Mouse (Mus musculus) urinary bladder, adult 2 months (tissue): ENCODE results near the gene Cldn14. TPM values are rescaled to one million over a fixed set of nuclear protein-coding genes. Genes with fewer than 3 reads are reported as not detected.
A peak's percentile ranks its signal among the peaks of the same experiment; 100 is the strongest.

ENCODE experiments used
- DNase-seq: peaks from one replicate; pipeline ENCODE4 v3.0.0; 2022; ENCODE audit warnings: low spot score
- polyA plus RNA-seq: library from polyadenylated mRNA; depleted of rRNA; stranded (reverse); fragments of >200 nt; gene quantifications from 2 replicates; pipeline ENCODE4 v1.2.3, GENCODE M21; 2012

Gene Cldn14
- polyA plus RNA-seq, 1 experiment: not detected

DNA sequence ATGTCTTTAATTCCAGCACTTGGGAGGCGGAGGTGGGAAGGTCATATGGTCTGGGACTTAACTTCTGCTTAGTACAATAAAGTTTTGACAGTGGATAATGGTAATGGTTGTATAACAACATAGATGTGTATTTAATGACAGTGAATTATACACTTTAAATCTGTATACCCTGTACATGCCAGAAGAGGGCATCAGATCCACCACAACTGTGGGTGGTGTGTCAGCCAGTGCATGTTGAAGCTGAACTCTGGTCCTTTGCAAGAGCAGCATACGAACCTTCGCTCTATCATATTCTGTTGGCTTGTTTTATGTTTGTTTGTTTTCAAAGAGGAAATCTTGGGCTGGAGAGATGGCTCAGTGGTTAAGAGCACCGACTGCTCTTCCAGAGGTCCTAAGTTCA is 61.2 kb downstream of the Cldn14 start:
- no peak for DNase-seq

DNA sequence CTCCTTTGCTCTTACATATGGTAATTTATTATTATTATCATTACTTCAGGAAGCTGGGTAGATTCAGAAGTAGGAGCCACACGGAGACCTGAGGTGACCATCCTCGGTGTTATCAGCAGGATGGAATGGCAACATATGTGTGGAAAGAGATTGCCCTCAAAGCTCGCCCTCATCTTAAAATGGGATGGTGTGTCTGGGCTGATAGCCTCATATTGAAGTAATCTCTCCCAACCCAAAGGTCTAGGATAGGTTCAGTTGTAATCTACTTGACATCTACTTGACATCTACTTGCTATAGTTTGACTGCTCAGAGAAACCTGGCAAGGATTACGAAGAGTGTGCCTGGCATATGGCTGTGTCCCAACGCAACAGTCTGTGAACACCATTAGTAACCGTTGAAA is 64.3 kb downstream of the Cldn14 start:
- no peak for DNase-seq

DNA sequence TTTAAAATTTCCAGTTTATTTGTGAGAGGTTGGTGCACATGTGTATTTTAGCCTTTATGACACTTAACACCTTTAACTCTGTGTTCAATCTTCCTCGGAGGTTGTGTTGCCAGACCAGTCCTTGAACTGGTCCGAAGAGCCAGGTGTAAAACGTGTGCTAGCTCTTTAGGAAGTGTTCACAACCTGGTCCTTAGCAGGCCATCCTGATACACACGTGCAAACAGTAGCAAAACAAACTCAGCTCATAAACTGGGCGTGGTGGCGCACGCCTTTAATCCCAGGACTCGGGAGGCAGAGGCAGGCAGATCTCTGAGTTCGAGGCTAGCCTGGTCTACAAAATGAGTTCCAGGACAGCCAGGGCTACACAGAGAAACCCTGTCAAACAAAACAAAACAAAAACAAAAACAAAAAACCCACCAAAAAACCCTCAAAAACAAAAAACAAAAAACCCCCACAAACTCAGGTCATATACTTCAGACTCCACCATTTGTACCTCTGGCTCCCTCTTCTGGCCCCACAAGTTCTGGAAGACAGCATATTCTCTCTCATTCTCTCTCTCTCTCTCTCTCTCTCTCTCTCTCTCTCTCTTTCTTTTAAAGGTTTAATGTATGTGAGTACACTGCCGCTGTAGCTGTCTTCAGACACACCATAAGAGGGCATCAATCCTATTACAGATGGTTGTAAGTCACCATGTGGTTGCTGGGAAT is 65.7 kb downstream of the Cldn14 start:
- DNase-seq: no peak

DNA sequence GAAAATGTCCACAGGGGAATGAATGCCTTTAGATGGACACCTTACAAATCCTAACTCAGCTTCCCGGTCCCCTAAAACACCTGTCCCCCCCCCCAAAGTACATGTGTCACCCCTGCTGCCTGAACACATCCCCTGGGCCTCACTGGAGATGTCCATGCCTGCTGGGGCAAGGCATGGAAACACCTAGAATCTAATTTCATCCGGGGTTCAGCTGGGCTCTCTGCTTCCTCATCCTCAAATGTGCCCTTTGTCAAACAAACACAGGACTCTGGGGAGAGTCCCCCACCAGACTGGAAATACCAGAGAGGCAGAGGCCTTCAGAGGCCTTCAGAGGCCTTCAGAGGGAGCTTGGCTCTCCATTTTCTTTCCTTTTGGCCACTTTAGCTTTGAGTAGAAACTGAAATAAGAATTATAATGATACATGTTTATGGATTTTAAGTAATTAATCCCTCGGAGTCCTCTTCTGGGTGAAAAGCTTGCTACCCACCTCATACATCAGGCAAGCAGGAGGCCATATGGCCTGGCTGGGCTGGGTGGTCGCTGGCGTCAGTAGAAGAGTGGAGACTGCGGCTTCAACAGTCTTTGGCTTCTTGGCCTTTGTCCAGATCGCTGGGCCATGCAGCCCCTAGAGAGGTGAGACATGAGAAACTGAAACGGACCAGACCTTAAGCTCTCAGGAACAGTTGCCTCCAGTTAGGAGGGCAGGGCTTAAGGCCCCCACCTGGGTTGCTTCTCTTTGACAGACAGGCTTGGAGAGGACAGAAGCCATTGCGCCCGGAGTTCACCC is 66.7 kb downstream of the Cldn14 start:
- no peak for DNase-seq

DNA sequence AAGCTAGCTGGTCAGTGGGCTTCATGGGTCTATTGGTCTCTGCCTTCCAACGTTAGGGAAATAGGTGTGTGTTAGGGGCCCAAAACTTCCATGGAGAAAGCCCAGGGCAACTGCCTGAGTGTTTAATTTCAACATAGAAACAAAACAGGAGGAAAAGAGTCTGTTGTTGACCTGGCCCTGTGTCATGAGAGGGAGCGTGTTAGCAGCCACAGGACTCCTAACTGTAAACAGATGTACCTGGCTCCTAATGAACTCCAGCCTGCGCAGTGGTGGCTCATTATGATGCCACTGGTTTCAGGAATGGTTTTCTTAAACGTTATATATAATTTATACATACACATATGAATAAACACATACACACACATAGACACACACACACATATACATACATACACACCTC is 68.7 kb downstream of the Cldn14 start:
- no peak for DNase-seq

DNA sequence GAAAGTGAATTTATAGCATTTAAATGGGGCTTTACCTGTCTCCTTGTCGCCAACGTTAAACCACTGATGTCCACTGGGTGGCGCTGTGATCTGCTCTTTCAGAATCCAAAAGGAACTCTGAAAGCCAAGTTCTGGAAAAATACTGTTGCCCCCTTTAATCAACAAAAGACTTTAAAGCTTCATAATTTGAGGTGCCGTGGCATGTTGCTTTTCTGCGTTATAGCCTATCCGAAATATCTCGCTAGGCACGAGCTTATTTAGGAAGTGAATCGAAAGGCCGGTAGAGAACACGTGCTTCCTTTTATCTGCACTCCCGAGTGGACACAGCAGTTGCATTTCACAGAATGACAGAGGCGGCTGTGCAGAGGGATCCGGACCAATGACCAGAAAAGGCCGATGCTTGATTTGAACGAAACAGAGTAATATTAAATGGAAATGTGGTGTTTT is 70.2 kb downstream of the Cldn14 start:
- DNase-seq: peak; percentile 39

DNA sequence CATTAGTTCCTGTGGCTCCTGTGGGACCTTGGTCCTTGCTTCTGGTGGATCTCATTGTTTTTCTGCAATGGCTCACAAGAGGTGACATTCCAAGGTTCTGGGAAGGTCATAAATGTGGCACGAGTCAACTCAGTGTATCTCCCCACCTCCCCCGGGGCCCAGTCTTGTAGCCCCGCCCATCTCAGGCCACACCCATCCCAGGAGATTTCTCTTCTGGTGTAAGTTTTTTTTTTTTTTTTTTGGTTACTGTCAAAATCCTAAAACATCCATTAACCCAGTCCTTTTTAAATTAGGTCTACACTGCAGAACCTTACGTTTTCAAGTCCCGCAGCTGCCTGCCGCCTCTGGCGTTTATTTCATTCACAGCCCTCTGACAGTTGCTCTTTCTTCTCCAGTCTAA is 73.6 kb downstream of the Cldn14 start:
- DNase-seq: no peak

DNA sequence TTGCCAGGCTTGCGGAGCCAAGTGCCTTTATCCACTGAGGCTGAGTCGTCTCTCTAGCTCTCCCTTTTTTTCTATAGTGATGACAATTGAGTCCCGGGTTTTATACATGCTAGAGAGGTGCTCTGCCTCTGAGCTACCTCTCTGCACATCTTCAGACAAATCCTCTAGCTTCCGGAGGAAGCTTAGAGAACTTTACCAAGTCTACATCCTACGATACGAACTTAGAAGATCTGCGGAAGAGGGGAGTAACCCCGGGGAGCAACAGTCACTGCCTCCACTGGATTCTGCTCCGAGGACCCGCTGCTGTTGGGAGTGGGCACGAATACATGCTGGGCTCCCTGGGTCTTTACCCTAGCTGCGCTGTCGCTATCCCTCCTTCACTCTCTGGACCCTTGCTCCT is 74.0 kb downstream of the Cldn14 start:
- no peak for DNase-seq

DNA sequence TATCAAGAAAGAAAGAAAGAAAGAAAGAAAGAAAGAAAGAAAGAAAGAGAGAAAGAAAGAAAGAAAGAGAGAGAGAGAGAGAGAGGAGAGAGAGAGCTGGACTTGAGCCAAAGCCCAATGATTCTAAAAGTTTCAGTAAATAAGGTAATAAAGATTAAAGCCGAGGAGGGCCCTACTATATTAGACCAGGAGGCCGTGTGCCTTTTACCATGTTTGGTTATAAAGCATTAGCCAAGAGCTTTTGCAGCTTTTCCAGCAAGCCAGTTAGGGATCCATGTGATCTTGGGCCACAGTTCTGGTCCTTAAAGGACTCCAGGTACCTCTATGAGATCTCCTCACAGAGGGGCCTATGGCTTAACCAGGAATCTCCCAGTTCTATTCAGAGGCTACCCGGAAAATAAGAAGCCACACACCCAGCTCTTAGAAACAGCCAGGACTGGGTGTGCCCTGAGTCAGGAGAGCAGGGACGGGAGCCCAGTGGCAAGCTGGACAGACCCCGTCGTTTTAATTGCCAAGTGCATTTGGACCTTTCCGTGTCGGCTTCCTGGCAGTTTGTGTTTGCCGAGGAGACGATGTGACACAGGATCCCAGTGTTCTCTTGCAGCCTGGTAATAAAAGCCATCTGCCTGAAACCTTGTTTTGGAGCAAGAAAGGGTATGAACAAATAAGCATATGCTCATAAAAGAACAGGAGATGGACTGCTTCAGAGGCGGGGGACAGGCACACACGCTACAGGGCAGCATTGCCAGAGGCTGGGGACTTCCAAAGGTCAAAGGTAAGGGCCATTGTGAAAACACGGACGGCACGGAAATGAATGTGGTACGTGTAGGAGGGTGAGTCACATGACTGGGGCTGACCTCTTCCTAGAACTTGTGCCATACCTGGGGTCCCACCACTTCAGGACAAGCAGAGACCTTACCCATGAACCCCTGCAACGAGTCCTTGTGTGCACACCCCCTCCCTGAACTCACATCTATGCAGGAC is 76.2 kb downstream of the Cldn14 start:
- no peak for DNase-seq

DNA sequence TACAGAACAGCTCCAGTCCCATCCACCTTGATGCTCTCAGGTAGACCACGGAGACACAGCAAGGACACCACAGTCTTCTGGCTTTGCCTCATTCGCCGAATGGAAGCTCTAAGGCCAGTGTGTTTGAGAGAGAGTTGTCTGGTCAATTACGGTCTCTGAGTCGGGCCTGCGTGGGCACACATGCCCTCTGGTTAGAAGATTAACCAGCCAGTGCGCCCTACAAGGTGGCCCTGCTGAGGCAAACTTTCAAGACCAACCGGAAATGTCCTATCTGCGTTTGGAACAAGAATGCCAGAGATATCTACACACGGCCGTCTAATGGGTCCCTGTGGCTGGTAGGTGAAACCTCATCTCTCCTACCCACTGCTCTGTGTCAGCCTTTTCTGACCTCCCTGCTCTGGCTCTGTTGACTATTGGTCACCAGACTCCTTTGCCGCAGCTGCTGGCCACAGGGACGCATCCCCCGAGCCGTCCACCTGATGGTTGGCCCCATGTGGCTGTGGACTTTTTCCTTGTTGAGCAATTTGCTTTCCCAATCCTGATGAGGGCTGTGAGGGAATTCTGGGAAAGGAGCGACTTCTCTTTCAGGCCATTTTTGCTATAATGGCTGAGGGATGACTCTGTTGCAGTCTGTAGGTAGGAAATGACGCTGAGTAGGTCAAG is 79.1 kb downstream of the Cldn14 start:
- no peak for DNase-seq

DNA sequence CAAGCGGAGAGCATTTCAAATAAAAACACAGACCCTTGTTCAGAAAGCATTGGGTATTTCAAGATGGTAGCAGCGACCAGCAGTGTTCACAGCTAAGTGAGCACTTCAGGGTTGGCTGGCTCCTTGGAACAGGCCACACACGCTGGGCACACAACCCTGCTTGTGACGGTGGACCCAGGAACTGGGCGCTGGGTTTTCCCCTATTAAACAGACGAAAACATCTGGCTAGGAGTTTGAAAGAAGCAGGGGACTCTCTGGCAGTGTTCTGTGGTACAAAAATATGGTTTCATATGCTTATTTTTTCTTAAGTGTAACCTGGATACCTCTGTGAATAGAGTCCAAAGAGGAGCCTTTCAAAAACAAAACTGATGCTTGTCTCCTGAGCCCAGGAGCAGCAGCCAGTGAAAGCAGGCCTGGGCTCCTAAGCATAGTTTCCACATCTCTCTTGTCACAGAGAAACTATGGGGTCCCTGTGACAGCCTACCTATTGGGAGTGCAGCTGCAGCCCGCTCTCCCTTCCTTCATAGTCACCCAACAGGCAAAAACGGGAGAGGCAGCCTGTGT is 82.9 kb downstream of the Cldn14 start:
- no peak for DNase-seq

DNA sequence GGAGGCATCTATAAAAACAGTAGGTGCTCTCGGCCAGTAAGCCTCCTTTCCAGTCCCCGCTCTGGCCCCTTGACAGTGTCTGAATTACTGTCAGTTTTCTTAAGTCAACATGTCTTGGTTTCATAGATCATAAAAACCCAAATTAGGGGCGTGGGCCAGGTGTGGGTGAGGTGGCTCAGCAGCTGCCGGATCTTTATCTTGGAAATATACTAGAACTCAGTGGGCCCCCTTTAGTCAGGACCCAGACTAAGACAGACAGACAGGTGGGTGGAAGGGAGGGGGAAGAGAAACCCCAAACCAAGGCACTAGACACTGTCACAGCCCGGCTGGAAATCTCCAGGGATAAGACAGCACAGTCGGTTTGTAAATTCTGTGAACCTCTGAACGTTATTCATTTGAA is 84.8 kb downstream of the Cldn14 start:
- DNase-seq: no peak

DNA sequence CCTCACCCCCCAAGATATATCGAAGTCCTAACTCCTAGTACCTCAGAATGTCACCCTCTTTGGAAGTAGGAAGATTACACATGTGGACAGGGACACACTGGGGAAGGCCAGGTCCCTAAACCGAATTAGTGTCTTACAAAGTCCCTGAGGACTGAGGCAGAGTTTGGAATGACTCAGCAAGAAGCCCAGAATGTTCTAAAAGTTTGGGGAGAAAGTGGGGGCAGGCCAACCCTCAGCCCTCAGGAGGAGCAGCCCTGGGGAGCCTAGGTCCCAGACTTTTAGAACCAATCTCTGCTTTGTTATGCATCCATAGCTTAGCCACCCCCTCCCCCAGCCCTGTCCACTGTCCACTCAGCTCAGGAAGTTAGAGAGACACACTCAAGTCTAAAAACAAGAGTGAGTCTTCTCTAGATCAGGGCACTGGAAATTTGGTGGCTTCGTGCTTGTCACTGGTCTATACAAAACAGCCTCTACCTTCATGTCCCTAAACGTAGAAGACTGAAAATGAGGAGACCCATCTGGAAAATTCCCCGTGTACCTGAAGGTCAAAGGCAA is 85.7 kb downstream of the Cldn14 start:
- no peak for DNase-seq

DNA sequence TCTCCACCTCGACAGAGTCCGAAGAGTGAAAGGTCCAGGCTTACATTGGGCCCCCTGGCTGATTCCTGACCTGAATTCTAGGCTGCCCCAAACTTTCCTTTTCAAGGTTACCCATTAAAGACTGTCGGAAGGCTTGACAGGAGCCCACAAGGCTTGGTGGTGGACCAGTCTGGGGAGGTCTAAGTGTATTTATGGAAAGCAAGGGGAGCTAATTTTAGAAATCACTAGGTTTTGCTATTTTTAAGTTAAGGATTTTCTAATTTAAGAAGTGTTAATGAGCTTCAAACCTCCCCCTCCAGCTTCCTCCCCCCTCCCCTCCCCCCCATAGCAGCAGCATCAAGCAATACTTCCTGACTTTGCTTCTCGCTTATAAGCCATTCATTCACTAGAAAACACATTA is 88.0 kb downstream of the Cldn14 start:
- DNase-seq: no peak

DNA sequence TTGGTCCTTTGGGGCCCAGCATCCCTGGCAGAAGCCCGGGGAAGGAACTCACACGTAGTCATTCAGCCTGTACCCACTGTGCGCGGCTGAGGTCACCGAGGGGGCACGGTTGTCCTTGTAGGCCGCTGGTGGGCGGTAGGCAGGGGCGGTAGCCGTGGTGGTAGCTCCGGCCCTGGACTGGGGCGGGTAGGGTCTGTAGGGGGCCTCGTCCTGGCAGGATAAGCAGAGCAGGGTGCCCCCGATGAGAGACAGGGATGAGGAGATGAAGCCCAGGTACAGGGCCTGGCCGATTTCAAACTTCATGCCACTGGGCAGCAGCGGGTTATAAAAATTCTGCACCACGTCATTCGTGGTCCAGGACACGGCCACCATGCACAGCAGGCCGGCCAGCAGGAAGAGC is 89.4 kb downstream of the Cldn14 start:
- no peak for DNase-seq

DNA sequence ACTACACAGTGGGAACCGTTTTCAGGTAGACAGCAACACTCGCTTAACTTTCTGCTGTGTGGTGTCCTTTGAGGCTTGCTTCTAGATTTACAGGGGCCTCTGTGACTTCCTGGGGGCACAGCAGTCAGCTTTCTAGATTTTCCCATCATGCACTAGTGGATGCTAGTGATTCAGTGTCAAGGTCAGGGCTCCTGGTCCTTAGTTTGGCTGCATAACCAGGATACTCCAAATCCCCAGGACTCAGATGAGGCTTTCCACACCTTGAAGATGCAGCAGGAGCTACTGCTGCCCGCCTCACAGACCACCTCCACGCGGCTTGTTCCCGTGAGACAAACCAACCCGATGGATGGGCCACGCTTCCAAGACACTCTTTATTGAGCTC is 90.0 kb downstream of the Cldn14 start:
- DNase-seq: no peak

DNA sequence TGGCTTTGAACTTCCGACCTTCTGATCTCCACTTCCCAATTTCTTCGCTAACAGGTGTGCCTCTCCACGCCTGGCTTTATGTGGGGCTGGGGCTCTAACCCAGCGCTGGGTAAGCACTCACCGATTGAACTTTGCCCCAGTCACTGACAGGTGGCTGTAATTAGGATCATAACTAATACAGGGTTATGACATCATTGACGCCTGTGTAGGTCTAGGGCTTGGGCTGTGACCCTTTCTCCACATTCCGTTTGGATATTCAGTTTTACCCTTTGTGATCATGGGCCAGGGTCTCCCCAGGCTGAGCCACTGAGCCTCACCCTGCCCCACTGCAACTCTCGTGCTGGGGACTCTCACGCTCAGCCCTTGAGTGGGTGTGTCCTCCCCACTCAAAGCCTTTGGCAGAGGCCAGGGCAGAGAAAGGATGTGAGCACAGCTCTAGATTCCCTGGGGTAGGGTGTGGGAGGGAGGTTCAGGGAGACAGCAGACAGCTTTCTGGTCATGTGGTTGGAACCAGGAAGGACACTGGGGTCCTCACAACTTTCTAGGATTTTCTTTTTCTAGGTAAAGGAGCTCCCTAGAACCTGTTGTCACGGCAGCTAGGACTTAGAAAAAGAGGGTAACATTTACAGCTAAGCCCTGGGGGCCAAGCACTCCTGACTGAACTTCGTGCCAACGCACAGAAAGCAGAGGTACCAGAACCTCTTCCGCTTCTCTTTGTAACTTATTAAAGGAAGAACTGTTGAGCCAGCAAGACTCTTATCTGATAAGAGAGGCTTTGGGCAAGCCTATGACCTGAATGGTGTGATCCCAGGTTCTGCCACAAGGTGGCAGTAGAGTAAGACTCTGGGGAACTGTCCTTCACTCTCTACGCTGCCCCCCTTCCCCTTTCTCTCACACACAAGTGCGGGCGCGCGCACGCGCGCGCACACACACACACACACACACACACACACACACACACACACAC is 90.6 kb downstream of the Cldn14 start:
- DNase-seq: peak; percentile 71

DNA sequence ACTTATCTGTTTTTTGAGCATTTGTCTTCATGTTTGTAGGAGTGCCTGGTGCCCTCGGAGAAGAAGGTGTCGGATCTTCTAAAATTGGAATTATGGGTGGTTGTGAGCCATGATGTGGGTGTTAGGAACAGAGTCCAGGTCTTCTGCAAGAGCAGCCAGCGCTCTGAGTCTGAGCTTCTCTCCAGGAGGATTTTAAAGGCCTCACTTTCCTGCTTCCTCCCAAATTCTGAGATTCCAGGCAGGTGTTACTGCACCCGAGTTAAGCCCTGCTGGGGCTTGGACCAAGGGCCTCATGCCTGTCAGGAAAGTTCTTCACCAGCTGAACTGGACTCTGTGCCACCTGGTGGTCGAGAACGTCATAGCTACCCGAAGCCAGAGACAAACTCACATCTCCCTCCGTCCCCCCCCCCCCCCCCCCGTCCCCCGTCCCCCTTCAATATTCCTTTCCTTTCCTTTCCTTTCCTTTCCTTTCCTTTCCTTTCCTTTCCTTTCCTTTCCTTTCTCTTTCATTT is 93.2 kb downstream of the Cldn14 start:
- DNase-seq: no peak

DNA sequence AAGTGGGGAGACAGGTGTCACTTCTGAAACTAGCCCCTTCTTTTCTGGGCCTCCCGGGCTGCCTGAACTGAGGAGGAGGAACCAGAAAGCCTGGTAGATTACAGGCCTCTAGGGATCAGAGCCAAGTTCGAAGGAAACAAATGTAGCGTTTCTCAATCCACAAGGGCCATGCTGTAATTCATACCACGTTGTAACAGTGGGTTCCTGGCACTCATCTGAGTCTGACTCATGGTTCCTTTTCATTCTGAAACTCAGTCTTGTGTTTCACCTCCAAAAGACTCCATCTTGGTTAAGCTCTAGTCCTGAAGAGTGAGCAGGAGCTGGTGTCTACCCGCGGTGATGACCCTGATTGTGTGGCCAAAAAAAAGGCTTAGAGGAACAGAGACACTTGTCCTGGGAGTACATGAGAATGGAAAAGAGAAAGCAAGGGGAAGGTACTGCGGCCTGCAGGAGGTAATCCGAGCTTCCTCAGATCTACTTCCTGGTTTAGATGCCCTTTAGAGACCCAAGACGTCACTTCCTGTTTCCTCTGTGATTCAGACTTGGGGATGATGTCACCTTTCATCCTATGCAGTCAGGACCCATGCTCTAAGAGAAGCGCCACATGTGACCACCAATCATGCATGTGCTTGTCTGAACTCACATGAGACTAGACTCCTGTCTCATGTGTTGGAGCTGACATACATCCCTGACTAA is 94.6 kb downstream of the Cldn14 start:
- no peak for DNase-seq
